Mouse (Mus musculus) adrenal gland, postnatal 10 days (tissue): ENCODE data around the gene Ufd1. TPM values are rescaled to one million over a fixed set of nuclear protein-coding genes. Genes with fewer than 3 reads are reported as not detected.
A peak's percentile ranks its signal among the peaks of the same experiment; 100 is the strongest.
"Not testable (repeated sequence)": the region's sequence is repeated elsewhere in the genome, so short reads cannot be mapped to it uniquely, and the experiment has no call there.

Experiments
- DNase-seq: peaks from one replicate; pipeline ENCODE4 v3.0.0; 2021; ENCODE audit warnings: mixed read lengths
- total RNA-seq, 2 experiments: library from RNA; stranded (reverse); gene quantifications; 2 replicates each; pipeline ENCODE4 v1.2.3; 2021

Gene Ufd1
- total RNA-seq, 2 experiments from 2014 or later, result 90.3 to 91.3 TPM

DNA sequence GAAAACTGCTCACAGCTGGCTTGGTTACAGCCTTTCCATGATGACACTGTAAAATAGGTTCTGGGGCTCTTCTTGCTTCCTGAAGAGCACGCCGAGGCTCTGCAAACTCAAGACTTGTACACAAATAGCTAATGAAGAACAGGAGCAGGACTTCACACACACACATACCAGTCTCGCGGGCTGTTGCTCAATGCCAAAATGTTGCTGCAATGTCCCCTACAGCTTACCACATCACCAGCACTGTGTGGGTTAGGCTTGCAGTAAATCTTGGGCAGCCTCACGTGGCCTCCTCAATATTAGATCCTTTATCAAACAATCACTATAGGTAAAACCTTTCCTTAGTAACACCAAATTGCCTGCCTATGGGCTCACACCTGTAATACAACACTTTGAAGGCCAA is 2.6 kb upstream of the Ufd1 start:
- DNase-seq, result peak; percentile 30

DNA sequence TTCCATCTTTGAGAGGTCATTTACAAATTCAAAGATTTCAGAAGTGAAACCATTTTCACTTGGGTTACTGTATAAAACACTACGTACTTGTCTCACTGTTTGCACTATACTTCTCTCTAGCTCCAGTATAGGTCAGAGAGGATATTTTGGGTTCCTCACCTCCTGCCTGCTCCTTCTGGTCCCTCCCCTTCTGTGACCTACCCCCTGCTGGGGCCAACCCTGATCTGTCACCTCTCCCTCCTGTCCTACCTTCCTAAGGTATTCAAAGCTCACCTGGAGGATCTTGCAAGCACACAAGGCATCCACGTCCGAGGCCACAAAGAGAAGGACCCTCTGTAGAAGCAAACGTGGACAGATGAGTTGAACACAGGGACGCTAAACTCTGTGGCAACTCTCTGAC is 547 bp upstream of the Ufd1 start:
- no peak for DNase-seq

GRCm38 (mm10) chr16:18812385-18812910 is 869 bp downstream of the Ufd1 start:
- no peak for DNase-seq

DNA sequence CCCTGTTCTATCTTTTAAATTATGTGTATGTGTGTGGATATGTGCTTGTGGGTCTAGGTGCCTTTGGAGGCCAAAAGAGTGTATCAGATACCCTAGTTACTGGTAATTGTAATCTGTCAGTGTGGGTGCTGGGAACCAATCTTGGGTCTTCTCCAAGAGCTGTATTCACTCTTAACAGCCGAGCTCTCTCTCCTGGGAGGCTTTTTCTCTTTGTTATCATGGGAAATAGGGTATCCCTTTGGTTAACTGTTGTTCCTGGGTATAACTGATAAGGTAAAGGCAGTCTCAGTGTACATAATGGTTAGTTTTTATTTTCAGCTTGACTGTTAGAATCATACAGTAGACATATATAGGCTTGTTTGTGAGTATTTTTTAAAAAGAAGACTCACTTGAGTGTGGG is 10.8 kb downstream of the Ufd1 start:
- DNase-seq, result no peak

DNA sequence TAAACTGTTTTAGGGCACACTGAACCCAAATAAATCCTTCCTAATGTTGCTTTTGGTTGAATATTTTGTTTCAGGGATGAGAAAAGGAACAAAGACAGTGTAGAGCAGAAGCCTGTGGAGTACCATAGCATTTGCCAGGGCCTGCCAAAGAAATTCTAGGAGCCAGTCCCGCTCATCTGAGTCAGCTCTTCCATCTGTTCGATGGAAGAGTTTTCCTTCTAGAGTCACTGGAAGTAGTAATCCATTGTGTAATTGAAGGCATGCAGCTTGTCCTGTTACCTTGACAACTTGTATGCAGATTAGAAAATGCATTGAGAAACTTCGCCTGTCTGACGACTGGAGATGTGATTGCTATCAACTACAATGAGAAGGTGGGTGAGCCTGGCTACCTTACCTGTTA is 11.3 kb downstream of the Ufd1 start:
- no peak for DNase-seq

DNA sequence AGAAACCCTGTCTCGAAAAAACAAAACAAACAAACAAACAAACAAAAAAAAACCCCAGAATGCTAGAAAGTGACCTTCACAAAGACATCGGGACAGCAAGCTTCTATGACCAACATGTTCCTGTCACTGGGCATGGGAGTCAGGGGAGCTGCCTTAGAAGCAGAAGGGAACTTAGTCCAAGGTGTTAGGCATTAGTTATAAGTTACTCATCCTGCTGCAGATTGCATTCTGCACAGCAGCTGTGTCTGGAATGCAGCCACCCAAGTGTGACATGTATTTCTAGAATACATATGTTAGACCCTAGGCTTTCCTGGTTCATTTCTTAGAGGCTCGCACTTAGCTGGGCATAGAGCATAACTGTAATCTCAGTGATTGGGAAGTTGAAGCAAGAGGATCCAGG is 17.1 kb downstream of the Ufd1 start:
- no peak for DNase-seq

DNA sequence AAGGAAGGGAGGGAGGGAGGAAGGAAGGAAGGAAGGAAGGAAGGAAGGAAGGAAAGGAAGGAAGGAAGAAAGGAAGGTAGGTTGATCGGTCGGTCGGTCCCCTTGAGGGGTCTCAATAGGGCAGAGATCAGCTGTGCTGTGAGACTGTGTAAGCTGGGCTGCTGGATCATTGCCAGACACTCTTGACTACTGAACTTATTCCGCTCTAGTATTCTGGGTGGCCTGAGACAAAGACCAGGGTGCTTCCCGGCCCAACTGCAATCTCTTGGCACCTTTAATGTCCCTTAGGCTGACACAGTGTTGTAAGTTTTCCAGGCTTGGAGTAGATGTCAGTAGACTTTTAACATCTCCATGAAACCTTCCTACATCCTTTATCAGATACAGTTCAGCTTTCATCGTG is 17.5 kb downstream of the Ufd1 start:
- no peak for DNase-seq

- no peak for DNase-seq
Observed at GRCm38 (mm10) chr16:18833486-18833885, 21.9 kb downstream of the Ufd1 start.

DNA sequence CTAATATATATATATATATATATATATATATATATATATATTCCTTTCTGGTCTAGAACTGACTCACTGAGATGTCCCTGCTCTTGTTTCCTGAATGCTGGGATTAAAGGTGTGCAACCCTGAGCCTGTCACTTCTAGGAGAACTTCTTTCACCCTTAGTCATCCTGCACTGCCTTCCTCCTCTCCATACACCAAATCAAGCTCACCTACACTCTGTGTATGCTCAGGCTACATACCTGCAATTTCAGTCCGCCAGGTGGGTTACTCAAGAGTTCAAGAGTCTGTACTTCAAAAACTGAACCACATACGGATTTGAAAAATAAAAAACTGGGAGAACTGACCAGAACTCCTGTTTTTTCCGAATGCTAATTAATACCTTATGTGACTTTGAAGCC is 24.5 kb downstream of the Ufd1 start:
- DNase-seq, result no peak

DNA sequence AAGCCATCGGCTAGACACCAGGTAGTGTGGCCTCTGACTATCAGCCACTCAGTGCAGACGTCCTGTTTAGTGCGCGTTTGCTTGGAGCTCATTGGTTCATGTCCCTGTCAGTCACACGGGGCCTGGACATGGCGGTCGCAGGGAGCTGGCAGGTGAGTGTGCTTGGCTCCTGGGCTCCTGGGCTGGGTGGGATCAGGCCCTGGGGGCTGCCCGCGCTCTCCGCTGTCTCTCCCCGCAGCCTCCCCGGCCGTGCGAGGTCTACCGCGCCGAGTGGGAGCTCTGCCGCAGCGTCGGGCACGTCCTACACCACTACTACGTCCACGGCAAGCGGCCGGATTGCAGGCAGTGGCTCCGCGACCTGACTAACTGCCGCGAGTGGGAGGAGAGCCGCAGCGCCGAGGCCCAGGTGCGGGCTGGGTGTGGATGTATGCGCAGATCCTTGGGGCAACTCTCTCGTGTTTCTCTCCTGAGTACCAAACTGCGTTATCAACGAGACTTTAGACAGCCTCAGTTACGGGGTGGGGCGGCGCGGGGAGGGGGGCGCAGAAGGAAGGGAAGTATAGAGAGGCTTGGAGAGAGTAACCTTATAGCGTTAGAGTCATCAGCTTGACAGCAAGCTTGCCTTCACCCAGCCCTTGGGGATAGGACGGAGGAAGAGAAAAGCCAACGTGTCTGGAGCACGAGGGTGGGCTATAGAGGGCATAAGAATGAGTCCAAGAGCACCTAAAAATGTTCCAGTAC is 25.1 kb downstream of the Ufd1 start, which contains the start of the genes 2510002D24Rik and Gm28539:
Gene 2510002D24Rik, plus strand, starts transcription at position 111 of the 741 bp plus-strand sequence.
Gene Gm28539, plus strand, starts transcription at position 117 of the 741 bp plus-strand sequence.
- peak; percentile 95 for DNase-seq

DNA sequence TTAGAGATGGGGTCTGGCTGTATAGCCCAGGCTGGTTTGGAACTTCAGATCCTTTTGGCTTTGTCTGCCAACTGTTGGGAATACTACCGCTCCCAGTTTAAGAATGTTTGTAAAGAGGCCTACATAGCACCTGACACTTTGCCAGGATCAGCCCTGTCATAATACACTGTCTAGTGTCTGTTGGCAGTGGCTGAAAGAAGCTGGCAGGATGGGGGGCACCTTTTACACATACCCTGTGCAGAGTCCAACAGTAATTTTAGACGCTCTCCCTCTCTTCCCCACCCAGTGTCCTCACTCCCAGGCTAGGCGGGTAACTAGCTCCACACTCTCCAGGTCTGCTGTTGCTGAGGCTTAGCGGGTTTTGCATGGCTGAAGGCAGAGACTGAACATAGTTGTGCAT is 26.8 kb downstream of the Ufd1 start:
- no peak for DNase-seq

DNA sequence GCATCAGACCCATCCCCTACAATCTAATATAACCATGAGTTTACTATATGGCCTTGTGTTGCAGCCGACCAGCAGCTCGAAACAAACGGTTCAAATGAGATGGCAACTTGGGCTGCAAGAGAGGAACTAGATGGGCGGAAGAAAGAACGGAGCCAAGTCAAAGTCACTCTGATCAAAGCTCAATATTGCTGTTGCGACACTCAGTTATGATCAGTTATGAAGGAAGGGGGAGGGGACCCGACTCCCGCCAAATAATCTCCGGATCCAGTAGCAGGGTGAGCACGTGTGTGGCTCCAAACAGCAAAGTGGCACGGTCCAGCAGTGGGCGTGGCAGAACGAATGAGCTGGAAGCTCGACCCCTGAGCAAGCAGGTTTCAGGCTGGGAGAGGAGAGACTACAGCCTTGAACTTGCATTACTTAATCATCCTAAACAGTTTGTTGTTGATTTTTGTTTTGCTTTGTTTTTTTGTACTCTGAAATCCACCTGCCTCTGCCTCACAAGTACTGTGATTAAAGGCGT is 34.8 kb downstream of the Ufd1 start:
- no peak for DNase-seq

DNA sequence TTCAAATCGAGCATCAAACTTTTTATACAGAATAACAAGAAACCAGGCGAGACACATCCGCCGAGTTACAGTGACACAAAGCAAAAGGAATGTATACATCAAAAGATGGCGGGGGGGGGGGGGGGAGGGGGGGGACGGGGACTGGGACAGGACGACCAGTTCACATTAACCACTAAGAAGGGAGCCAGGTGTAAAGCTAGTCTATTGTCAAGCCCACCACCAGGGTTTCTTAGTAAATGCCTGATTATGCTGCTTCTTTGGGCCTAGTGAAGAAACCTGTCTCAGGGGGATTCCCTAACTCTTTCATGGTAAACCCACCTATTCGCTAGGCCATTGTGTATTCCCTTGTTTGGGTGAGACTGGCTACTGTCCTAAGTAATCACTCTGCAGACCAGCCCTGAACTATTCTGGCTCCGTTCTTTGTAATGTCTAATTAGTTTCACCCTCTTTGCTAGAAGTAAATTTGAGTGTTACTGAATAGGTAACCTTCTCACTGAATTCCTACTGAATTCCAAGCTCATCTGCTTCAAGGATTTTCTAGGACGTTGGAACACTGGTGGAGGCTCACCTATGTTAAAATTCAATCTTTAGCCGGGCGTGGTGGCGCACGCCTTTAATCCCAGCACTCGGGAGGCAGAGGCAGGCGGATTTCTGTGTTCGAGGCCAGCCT is 38.1 kb downstream of the Ufd1 start:
- not testable (repeated sequence) for DNase-seq

- DNase-seq, result peak; percentile 28
Observed at GRCm38 (mm10) chr16:18858551-18858950, 47.0 kb downstream of the Ufd1 start.

DNA sequence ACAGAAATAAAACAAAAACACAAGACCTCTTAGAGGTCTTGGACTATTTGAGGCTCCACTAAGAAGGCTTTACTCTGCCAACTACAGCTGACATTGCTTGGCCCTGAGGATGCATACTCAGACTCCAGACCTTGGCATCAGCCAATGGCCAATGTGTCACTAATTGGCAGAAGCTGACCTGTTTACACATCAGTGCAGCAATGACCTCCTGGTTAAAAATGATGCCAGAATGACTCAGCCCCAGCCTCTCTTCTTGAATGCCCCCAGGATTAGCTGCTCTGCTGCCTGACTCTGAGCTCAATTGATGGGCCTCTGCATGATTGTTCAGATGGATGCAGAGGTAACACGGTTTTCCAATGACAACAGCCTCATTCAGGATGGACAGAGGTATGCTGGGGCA is 48.6 kb downstream of the Ufd1 start:
- DNase-seq, result peak; percentile 72

DNA sequence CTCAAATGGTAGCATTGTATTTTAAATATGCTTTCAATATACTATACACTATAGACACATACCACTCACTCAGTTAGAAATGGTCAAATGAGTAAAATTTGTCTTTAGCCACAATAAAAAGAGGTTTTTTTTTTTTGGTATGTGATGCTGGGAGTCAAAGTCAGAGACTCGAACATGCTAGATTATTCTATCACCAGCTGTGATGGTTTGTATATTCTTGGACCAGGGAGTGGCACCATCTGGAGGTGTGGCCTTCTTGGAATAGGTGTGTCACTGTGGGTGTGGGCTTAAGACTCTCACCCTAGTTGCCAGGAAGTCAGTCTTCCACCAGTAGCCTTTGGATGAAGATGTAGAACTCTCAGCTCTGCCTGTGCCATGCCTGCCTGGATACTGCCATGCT is 58.9 kb downstream of the Ufd1 start:
- DNase-seq, result not testable (repeated sequence)

DNA sequence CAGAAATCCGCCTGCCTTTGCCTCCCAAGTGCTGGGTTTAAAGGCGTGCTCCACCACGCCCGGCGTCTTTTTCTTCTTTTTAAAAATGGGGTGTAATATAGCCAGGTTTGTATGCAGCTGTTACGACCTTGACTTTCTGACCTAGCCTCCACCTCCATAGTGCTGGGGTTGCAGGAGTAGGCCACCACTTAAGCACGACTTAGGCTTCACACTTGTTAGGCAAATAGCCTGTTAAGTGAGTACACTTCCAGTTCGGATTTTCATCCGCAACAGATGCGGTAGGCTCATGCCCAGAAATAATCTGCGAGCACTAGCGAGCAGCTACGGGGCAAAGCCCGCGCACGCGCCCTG is 64.5 kb downstream of the Ufd1 start:
- DNase-seq, result no peak

DNA sequence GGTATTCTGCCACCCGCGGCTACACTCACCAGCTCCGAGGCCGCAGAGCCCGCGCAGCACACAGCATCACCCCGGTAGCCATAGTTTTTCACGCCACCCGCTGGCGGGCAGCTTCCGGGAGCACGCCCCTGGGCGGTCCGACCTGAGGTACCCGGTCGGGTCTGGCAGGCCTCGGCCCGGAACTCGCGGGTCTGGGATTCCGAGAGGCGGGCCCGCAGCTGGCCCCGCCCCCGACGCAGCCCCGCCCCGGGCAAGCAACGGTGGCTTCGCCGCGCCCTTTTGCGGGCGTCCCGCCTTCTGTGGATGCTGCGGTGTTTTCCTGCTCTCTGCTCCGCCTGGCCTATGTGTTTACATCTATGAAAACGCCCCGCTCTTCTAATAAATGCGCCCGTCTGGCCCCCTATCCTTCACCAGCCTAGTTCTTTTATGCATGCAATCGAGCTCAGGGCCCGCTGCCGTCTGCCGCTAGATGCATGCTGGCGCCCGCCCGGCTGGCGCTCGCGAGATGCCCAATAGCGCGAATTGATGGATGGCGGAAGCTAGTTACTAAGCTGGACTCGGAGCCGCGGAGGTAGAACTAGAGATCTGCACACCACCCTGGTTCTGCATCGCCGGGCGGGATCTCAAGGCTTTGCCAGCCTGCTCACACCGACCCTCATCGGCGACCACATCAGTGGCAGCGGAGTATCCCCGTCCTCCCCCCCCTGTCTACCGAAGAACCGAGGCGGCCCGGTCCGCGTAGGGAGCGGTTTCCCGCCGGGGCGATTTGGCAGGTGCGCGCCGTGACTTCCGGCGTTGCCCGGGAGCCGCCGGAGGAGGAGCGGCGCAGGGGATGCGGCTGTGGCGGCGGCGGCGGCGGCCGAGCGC is 65.1 kb downstream of the Ufd1 start, which contains the start of the genes Mrpl40 and Hira:
Gene Mrpl40, minus strand, starts transcription at position 421 of the 867 bp plus-strand sequence.
Gene Hira, plus strand, starts transcription at position 596 of the 867 bp plus-strand sequence.
- peak; percentile 98 for DNase-seq

DNA sequence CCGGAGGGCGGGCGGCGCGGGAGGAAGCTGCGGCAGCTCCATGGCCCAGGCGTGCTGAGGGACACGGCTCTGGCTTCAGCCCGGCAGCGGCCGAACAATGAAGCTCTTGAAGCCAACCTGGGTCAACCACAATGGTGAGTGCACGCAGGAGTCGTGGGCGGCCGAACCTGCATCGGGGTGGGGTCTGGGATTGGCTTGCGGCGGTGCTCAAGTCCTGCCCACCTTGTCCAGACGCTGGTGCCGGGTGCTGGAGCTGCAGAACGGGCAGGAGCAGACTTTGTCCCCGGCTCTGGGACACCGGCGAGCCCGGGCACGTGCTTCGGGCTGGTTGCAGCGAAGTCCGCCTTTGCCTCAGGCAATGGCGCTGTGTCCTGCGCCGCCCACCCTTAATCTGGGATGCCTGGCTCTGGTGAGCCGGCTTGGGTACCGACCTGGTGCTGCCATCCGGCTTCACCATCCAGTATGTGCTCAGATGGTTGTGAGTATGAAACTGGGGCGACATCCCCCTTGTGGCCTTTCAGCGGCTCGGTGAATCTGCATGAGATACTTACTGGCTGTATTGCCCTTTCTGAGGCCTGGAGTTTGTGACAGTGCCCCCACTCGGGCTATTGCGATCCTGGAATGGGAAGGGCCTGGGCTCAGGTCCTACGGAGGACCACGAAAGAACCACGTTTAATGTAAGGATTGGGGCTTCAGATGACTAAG is 66.0 kb downstream of the Ufd1 start:
- DNase-seq, result peak; percentile 61

- no peak for DNase-seq
Observed at GRCm38 (mm10) chr16:18878091-18878720, 66.6 kb downstream of the Ufd1 start.

GRCm38 (mm10) chr16:18884044-18884443 is 72.5 kb downstream of the Ufd1 start:
- no peak for DNase-seq
